Mouse (Mus musculus): ENCODE results near the gene Sorcs2. TPM values are rescaled to one million over a fixed set of nuclear protein-coding genes. Genes with fewer than 3 reads are reported as not detected.

The Sorcs2 gene
- polyA plus RNA-seq, 1 experiment from 2014 or later, result 3.5 TPM

DNA sequence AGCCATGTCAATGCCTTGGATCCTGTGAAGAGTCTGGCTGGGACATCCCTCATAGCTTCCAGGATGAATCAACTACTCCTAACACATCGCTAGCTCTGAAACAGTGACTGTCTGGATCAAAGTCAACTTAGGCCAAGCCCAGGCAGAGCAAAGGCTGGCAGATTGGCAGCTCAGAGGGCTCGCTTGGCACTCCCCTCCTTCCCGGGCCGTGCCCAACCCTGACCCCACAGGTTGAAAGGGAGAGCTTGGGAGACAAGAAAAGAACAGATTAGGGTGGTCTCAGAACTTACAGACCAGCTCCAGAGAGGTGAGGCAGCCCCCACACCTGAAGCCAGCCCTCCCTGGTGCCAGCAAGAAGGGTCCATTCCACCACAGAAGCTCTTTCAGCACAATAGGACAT, 14.5 kb downstream of the Sorcs2 start:
- Histone ChIP-seq H3K9ac (ENCODE audit: low read depth, low read length) (no peak overlapping the region), H3K4me1 (replicated peaks; ENCODE audit: control insufficient read depth, insufficient read depth, low read length) (peaks cover 8% of the 10 kb centered on the region), H3K4me3 (ENCODE audit: low read depth, low read length) (no peak overlapping the region), H3K36me3 (ENCODE audit: control insufficient read depth, insufficient read depth) (no peaks in the 10 kb centered on the region), H3K27ac (ENCODE audit: low read depth, low read length) (no peak overlapping the region), H3K27me3 (replicated peaks; ENCODE audit: control insufficient read depth, insufficient read depth, low read length) (no peaks in the 10 kb centered on the region), H3K4me2 (replicated peaks; ENCODE audit: low read depth) (no peak overlapping the region), H3K9me3 (ENCODE audit: control insufficient read depth) (no peaks in the 10 kb centered on the region)
- ATAC-seq, result no peak
- no peak for TF ChIP-seq CTCF (IDR thresholded peaks at IDR 0.05; ENCODE audit: low read depth)
- WGBS, result 82% methylated on average over 4 of the region's 4 CpGs

DNA sequence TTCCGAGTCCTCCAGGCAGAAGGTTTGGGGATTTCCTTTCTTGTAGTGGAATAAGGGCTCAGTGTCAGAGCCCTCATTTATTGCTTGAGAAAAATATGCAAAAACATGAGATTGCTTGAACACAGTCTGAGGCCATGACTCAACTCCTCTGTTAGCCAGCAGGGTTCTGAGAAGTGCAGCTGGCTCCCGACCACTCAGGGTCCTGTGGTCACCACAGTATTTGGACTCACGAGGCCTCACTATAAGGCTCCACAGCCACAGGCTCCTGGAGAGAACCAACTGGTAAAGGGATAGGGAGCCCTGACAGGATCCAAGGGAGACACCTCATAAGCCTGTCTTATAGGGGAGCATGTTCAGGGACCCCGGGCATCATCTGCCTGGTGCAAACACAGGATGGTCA, 15.2 kb downstream of the Sorcs2 start:
- Histone ChIP-seq H3K27ac (ENCODE audit: low read depth, low read length) (no peak overlapping the region), H3K9ac (ENCODE audit: low read depth, low read length) (no peak overlapping the region), H3K27me3 (replicated peaks; ENCODE audit: control insufficient read depth, insufficient read depth, low read length) (no peaks in the 10 kb centered on the region), H3K9me3 (ENCODE audit: control insufficient read depth) (no peaks in the 10 kb centered on the region), H3K4me2 (replicated peaks; ENCODE audit: low read depth) (no peak overlapping the region), H3K36me3 (ENCODE audit: control insufficient read depth, insufficient read depth) (no peaks in the 10 kb centered on the region), H3K4me3 (ENCODE audit: low read depth, low read length) (no peak overlapping the region), H3K4me1 (replicated peaks; ENCODE audit: control insufficient read depth, insufficient read depth, low read length) (peaks cover 8% of the 10 kb centered on the region)
- ATAC-seq, result no peak
- 84% methylated on average over 4 of the region's 4 CpGs for WGBS
- TF ChIP-seq CTCF (IDR thresholded peaks at IDR 0.05; ENCODE audit: low read depth), result no peak

DNA sequence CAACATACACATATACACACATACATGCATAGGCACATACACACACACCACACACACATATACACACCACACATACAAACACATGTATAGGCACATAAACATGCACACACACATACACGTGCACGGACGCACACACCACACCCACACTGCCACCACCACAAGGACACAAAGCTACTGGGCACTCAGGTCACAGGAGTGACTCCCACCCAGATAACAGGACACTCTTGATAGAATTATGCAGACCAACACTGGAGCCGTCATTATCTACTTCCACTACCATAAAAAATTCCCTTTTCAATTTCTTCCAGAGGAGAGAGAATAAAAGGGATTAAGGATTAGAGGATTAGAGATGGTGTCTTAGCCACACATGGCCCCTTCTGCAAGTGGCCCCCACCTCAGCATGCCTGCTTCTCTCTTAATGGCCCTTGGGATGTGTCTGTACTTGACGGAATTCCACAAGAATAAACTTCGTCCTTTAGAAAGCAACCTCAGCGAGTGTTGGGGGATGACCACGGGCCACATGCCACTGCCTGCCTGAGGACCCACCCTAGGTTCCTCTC, 15.7 kb downstream of the Sorcs2 start:
- no peak for TF ChIP-seq CTCF (IDR thresholded peaks at IDR 0.05; ENCODE audit: low read depth)
- H3K4me1 ChIP-seq (replicated peaks; ENCODE audit: control insufficient read depth, insufficient read depth, low read length), result peaks cover 11% of the 10 kb centered on the region
- H3K27me3 ChIP-seq (replicated peaks; ENCODE audit: control insufficient read depth, insufficient read depth, low read length), result no peaks in the 10 kb centered on the region
- no peaks in the 10 kb centered on the region for H3K36me3 ChIP-seq (ENCODE audit: control insufficient read depth, insufficient read depth)
- no peak overlapping the region for H3K4me2 ChIP-seq (replicated peaks; ENCODE audit: low read depth)
- ATAC-seq, result no peak
- no peak overlapping the region for H3K4me3 ChIP-seq (ENCODE audit: low read depth, low read length)
- 65% methylated on average over 8 of the region's 8 CpGs for WGBS
- no peak overlapping the region for H3K27ac ChIP-seq (ENCODE audit: low read depth, low read length)
- no peaks in the 10 kb centered on the region for H3K9me3 ChIP-seq (ENCODE audit: control insufficient read depth)
- no peak overlapping the region for H3K9ac ChIP-seq (ENCODE audit: low read depth, low read length)

DNA sequence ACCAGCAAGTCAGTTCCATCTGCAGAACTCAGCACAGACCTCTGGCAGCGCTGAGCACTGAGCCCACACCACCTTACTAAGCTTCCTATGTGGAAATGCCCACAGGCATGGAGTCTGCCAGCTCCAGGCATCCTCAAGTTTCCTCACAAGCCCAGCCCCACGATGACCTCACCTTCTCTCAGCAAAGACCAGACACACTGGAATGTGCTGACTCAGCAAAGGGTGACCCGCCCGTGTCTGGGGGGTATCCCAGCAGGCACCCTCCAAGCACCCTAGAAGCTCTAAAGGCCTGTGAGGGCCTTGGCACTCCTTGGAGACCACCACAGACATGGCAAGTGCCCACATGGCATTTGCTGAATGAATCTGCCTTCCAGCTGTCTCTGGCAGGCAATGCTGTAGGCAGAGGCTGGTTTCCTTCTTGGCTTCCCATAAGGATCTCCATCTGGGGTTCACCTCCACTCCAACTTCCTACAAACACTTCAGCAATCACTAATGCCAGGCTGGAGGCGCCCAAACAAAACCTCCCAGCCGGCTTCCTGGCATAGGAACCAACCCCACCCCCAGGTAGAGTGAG, 17.9 kb downstream of the Sorcs2 start:
- Histone ChIP-seq H3K27ac (ENCODE audit: low read depth, low read length) (no peak overlapping the region), H3K27me3 (replicated peaks; ENCODE audit: control insufficient read depth, insufficient read depth, low read length) (no peaks in the 10 kb centered on the region), H3K4me2 (replicated peaks; ENCODE audit: low read depth) (no peak overlapping the region), H3K4me1 (replicated peaks; ENCODE audit: control insufficient read depth, insufficient read depth, low read length) (peaks cover 11% of the 10 kb centered on the region), H3K36me3 (ENCODE audit: control insufficient read depth, insufficient read depth) (no peaks in the 10 kb centered on the region), H3K4me3 (ENCODE audit: low read depth, low read length) (no peak overlapping the region), H3K9me3 (ENCODE audit: control insufficient read depth) (no peaks in the 10 kb centered on the region), H3K9ac (ENCODE audit: low read depth, low read length) (no peak overlapping the region)
- 62% methylated on average over 6 of the region's 6 CpGs for WGBS
- no peak for ATAC-seq
- TF ChIP-seq CTCF (IDR thresholded peaks at IDR 0.05; ENCODE audit: low read depth), result no peak

DNA sequence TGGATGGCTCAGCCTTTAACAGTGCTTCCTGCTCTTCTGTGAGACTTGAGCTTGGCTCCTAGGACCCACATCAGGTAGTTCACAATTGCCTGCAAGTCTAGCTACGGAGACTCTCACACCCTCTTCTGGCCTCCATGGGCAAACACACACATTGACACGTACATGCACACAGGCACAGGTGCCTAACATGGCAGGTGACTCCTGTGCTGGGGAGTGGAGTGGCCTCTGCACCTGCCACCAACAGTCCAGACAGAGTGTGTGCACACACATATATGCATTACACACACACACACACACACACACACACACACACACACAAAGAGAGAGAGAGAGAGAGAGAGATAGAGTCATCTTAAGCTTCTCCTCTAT, 19.6 kb downstream of the Sorcs2 start:
- H3K9me3 ChIP-seq (ENCODE audit: control insufficient read depth), result no peaks in the 10 kb centered on the region
- peak overlapping the region; percentile 85 for H3K27ac ChIP-seq (ENCODE audit: low read depth, low read length)
- ATAC-seq, result peak; percentile 69
- peak; percentile 58 for TF ChIP-seq CTCF (IDR thresholded peaks at IDR 0.05; ENCODE audit: low read depth)
- H3K9ac ChIP-seq (ENCODE audit: low read depth, low read length), result no peak overlapping the region
- no peaks in the 10 kb centered on the region for H3K36me3 ChIP-seq (ENCODE audit: control insufficient read depth, insufficient read depth)
- H3K4me2 ChIP-seq (replicated peaks; ENCODE audit: low read depth), result no peak overlapping the region
- no peaks in the 10 kb centered on the region for H3K27me3 ChIP-seq (replicated peaks; ENCODE audit: control insufficient read depth, insufficient read depth, low read length)
- no peak overlapping the region for H3K4me3 ChIP-seq (ENCODE audit: low read depth, low read length)
- peaks cover 11% of the 10 kb centered on the region; the same call in 1 of the 2 replicates for H3K4me1 ChIP-seq (replicated peaks; ENCODE audit: control insufficient read depth, insufficient read depth, low read length)
- WGBS, result 59% methylated on average over 2 of the region's 2 CpGs

DNA sequence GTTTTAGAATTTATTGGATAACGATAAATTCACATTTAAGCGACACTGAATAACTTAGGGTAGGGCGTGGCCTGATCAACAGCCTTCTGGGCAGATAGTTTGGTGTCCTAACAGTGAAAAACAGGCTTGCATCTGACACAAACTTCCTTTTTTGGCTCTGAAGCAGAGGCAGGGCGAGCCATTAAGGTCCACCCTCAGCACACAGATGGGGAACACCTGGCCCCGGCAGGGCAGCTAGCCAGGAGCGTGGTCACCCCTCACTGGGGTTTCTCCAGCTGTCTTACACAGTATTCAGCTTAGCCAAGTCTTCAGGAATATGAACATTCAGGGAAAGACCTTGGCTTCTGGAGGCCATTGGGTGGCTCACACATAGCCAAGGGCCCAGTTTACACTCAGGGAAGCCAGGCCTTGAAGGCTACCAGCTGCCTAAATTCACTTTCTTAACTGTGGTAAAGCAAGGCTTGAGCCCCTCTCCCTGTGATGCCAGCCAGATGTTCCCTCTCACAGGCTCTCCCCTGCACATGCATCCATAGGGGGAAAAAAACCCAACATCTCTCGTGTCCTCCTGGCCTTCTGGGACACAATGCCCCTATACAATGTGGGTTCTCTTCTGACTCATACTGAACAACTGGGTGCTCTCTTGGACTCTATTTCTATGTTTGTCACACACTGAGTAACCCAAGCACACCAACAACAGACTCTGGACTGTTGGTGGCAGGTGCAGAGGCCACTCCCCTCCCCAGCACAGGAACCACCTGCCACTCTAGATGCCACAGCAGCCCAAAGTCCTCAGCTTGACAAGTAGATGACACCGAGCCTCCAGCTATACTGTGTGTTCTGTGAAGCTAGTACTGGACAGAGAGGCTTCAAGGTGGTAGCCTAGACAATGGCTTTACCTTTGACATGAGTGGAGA, 20.2 kb downstream of the Sorcs2 start:
- H3K4me2 ChIP-seq (replicated peaks; ENCODE audit: low read depth), result no peak overlapping the region
- H3K4me1 ChIP-seq (replicated peaks; ENCODE audit: control insufficient read depth, insufficient read depth, low read length), result peaks cover 11% of the 10 kb centered on the region; the same call in 1 of the 2 replicates
- 35% methylated on average over 8 of the region's 8 CpGs for whole genome bisulfite sequencing
- H3K9me3 ChIP-seq (ENCODE audit: control insufficient read depth), result no peaks in the 10 kb centered on the region
- H3K4me3 ChIP-seq (ENCODE audit: low read depth, low read length), result no peak overlapping the region
- TF ChIP-seq CTCF (IDR thresholded peaks at IDR 0.05; ENCODE audit: low read depth), result no peak
- no peak overlapping the region for H3K9ac ChIP-seq (ENCODE audit: low read depth, low read length)
- no peaks in the 10 kb centered on the region for H3K36me3 ChIP-seq (ENCODE audit: control insufficient read depth, insufficient read depth)
- ATAC-seq, result peak; percentile 87
- no peaks in the 10 kb centered on the region for H3K27me3 ChIP-seq (replicated peaks; ENCODE audit: control insufficient read depth, insufficient read depth, low read length)
- H3K27ac ChIP-seq (ENCODE audit: low read depth, low read length), result peak overlapping the region; percentile 85

Data from intestine, postnatal 0 days (tissue).